Mouse (Mus musculus) cerebellum, adult 8-10 months (tissue): ENCODE data around the gene Npc1l1.
A peak's percentile ranks its signal among the peaks of the same experiment; 100 is the strongest.
"Not testable (repeated sequence)": the region's sequence is repeated elsewhere in the genome, so short reads cannot be mapped to it uniquely, and the experiment has no call there.

Source experiments
- DNase-seq: peaks from one replicate; pipeline ENCODE4 v3.0.0; 2022

Npc1l1 gene

DNA sequence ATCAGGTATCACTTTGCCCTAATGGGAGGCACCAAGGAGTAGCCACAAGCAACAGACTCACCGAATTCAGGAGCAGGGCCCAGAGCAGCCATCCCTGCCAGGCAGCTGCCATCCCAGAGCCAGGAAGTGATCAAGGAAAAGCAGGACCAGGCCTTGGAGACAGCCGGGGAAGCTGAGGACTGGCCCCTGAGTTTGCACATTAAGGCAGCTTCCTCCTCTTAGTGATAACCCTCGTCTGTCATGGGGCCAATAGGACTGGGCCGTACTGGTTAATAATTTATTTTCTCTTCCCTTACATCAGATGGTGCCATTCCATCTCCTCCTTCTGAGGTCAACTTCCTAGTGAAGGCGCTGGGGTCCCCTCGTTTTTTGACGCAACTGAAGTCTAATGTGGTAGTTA is at the start of gene Npc1l1:
TSS of gene Npc1l1 (minus strand) at position 132 of the 400 bp plus-strand sequence.
- DNase-seq, result no peak

- no peak for DNase-seq
Observed at GRCm38 (mm10) chr11:6276466-6276865, 46.5 kb upstream of the Npc1l1 start.

- no peak for DNase-seq
Observed at GRCm38 (mm10) chr11:6275094-6275484, 45.1 kb upstream of the Npc1l1 start.

DNA sequence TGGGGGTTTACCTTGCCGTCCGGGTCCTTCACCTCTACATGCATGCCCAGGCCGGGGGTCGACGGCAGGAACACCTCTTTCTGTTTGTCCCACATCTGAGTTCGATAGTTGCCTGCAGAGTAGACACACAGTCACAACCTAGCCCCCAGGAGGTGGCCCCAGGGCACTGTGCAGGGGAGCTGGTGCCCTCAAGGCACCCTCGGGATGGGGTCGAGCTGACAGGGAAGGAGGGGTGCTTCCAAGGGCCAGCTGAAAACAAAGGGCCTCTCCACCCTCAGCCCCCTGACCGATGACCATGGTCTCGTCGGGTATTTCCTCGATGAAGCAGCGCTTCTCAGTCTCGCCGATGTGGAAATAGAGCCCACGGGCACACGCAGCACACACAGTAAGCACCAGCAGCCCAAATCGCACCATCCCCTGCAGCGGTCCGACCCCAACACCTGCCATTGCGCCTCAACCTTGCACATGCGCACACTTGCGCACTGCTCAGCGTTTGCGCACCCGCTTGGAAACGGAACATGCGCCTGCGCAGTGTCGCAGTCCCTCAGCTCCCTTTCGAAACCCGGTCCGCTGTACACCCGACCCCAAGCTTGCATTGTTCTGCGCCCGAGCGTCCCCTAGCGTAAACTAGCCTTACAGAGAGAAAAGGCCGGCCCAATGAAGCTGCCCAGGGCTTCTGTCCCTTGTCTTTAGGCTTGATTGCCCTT is 44.6 kb upstream of the Npc1l1 start, which contains the start of gene Tmed4:
TSS of gene Tmed4 (minus strand) at position 484 of the 707 bp plus-strand sequence.
- peak; percentile 99 for DNase-seq

- no peak for DNase-seq
Observed at GRCm38 (mm10) chr11:6273607-6274006, 43.7 kb upstream of the Npc1l1 start.

- peak; percentile 90 for DNase-seq
Observed at GRCm38 (mm10) chr11:6267320-6268254, 37.6 kb upstream of the Npc1l1 start, which contains the start of gene Ddx56. Ddx56 (minus strand) TSS chr11:6267772.

- DNase-seq, result no peak
Observed at GRCm38 (mm10) chr11:6266621-6267020, 36.7 kb upstream of the Npc1l1 start.

DNA sequence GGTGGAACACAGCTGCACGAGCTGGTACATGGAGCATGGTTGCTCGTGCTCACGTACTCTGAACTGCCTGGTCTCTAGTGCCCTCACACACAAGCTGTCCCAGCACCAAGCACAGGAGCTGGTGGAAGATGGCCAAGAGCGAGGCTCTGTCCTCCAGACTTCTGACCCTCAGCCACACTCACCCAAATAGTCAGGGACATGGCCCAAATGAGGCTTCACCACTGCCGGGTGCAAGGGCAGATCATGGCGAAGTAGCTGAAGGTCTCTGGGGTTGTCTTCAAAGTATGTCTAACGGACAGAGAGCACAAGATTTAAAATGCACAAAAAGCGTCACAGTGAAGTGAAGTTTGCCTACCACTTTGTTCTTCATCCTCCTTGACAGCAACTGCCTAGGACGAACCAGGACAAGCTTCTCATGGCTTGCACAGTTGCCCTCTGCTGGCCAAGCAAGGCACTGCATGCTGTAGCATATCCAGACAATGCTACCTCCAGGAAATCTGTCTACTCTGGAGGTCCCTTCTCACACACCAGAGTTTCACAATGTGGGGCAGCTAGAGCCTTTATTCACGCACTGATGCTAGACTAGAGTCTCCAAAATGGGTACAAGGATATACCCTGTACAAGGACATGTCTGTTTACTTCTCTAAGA is 31.6 kb upstream of the Npc1l1 start:
- DNase-seq, result peak; percentile 64

DNA sequence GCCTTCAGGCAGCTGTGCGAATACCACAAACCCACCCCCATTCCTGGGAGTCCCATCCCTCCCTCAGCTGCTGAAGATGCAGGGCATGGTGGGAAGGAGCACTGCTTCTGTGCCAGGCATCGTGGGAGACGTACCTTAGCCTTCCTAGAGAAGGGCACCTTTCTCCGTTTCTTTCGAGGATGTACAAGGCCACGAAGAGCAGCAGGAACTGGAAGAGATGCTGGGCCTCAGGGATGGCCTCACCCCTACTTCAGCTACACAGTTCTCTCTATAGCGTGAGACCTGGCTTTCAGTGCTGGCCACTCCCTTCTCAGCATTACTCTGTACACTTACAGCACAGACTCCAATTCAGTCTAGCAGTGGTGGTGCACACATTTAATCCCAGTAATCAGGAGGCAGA is 29.5 kb upstream of the Npc1l1 start:
- no peak for DNase-seq

GRCm38 (mm10) chr11:6256490-6257072 is 26.6 kb upstream of the Npc1l1 start:
- DNase-seq, result no peak

DNA sequence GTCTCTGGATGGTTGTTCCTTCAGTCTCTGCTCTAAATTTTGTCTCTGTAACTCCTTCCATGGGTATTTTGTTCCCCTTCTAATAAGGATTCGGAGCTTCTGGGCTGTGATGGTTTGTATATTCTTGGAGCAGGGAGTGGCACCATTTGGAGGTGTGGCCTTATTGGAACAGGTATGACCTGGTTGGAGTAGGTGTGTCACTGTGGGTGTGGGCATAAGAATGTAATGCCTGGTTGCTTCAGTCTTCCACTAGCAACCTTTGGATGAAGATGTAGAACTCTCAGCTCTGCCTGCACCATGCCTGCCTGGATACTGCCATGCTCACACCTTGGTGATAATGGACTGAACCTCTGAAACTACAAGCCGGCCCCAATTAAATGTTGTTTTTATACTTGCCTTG is 24.7 kb upstream of the Npc1l1 start:
- not testable (repeated sequence) for DNase-seq

DNA sequence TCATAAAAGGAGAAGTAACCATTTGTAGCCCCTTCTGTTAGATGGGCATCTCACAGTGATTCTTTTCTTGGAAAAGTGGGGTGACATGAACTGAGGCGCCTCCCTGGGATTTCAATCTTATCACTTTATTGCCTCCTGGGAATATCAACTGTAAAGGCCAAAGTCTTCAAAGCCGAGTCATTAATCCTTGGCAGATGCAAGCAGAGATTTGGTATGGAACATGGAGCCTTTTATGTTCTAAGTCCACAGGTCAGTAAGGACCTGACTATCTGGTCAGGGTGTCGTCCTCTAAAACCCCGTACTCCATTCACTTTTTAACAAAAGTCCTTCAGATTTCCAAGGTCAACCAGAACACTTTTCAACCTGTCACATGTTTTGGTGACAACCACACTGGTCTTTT is 22.9 kb upstream of the Npc1l1 start:
- DNase-seq, result no peak

DNA sequence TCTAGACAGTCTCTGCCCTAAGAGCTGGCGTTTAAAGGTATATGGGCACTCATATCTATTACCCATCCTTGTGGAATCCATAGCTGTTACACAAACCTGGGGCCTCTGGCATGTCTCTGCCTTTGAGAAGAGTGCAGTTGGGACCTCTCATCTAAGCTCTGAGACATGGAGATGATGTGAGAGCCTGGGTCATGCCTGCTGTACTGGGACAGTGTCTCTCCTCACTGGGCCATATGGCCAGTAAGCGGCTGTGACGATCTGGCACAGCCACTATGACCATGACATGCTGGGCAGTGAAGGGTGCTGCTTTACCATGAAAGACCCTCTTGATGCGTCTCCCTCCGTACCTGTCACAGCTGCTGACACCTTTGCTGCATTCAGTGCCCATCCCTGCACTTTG is 22.3 kb upstream of the Npc1l1 start:
- no peak for DNase-seq

DNA sequence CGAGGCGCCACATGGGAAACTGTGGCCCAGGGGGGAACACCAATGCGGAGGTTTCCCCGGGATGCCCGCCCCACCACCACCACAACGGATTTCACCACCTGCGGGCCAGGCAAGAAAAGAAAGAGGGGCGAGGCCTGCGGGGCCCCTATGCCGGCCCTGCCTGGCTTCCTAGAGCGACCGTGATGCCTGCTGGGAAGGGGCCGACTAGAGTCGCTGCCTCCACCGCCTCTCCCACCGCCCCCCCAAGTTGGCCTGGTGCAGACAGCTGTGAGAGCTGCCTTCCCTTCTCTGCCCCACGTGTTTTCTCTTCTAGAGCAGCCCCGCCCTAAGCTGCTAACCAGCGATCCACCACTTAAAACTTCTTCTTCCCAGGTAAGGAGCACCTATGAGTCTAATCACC is 14.8 kb upstream of the Npc1l1 start:
- no peak for DNase-seq

DNA sequence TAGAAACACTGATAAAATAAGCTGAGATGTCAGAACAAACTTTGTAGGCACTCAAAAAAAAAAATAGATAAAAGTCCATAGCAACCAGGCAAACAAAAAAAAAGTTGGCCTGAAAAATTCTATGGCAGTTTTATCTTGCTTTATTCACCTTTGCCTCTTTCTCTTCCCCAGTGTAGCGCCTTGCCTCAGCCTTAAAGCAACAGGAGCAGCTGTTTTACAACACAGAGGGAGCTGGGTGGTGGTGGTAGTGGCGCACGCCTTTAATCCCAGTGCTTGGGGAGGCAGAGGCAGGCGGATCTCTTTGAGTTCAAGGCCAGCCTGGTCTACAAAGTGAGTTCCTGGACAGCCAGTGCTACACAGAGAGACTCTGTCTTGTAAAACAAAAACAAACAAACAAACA is 3.1 kb upstream of the Npc1l1 start:
- DNase-seq, result no peak

DNA sequence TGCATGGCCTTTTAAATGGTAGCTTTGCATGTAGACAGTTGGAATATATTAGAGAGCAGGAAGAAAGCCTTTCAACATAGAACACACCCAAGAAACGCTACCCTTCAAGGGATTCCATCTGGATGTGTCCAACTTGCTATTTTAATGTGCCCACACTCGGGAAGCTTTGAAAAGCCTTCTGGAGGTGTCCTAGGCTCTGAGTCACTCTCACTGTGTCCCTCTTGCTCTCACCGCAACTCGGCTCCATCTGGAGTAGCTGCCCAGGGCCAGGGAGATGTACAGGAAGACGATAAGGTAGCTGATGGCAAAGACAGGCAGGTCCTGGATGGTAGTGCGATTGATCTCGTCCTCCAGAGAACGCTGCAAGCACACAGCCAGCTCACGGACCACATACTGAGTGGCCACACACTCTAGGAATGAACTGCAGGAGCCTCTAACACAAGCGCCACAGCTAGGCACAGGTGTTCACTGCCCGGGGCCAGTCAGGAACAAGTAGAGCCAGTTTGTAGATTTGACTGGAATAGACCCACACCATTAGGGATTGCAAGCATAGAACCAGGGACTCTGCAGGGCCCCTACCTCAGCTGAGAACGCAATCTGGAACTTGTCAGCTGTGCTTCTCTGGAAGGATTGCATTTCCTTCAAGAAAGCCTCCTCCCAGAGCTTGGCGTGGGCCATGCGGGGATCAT is 5.3 kb downstream of the Npc1l1 start:
- no peak for DNase-seq

- no peak for DNase-seq
Observed at GRCm38 (mm10) chr11:6222187-6222586, 7.8 kb downstream of the Npc1l1 start.

GRCm38 (mm10) chr11:6219967-6220366 is 10.0 kb downstream of the Npc1l1 start:
- no peak for DNase-seq

DNA sequence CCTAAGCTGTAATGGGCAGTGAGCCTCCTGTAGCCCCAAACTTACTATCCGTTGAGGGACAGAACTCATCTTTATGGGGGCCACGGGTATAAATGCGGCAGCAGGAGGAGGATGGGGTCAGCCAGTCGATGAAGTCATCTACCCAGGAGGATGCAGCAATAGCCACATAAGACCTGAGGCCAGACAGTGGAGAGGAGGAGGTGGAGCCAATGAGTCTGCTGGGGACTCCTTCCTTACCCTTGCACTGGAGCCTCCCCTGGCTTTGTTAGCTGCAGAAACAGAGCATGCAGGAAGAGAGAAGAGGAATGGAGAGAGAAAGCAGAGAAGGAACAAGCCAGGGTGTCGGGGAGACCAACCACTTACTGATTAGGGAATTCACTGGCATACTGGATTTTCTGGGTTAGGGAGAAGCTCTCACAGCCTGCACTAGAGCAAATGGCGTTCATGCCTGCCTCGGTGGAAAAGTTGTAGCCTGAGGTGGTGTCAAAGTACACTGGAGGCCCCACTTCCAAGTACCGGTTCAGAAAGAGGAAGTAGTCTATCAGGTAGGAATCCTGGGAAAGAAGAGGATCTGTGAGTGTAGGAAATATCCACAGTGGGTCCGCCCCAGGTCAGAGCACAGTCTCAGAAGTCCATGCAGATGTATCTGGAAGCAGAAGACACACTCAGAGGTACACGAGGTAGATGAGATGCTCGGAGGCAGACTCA is 11.6 kb downstream of the Npc1l1 start:
- DNase-seq, result no peak

DNA sequence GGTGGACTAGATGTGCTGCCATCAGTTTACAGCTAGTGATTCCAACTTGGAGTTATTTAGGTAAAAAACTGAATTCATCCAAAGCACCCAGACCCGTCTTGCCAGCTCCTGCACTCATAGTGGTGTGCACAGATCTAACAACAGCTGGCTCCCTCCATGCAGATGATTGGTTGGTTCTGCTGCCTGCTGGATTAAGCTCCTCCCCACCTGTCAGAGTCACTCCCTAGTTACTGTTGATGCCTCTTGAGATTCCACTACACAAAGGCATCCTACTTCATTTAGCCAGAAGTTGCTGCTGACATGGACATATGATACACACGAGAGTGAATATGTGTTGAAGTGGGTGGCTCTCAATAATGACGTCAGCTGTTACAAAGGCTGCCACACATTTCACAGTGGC is 13.1 kb downstream of the Npc1l1 start:
- no peak for DNase-seq

DNA sequence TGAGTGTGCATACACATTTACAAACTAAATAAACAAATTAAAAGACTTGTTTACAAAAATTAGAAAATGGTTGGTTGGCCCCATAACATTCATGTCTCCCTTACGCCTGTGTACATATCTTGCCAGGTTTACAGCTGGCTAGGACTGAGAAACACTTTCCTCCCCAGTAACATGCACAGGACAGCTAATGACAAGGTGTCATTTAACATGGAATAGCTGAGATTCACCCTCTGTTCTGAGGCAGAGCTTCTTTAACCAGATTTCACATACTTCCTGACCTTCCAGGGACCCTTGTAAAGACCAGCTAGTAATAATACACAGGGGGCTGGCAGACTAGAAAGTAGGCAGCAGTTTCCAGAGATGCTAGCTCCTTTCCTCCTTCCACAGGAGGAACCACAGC is 21.8 kb downstream of the Npc1l1 start:
- no peak for DNase-seq

DNA sequence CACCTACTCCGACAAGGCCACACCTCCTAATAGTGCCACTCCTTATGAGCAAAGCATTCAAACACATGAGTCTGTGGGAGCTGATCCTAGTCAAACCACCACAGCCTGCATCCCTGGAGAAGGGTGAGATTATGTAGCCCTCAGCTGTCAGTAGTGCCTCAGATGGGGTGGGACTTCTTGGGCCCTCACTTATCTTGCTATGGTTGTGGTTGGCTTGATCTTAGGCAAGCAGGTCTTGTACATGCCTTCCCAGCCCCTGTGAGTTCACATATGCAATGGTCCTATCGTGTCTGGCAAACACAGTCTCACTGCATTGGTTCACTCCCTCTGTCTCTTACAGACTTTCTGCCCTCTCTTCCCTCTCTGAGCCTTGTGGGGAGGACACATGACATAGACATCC is 22.9 kb downstream of the Npc1l1 start:
- DNase-seq, result no peak
